Mouse (Mus musculus): ENCODE measurements around the gene Asb8.

DNA sequence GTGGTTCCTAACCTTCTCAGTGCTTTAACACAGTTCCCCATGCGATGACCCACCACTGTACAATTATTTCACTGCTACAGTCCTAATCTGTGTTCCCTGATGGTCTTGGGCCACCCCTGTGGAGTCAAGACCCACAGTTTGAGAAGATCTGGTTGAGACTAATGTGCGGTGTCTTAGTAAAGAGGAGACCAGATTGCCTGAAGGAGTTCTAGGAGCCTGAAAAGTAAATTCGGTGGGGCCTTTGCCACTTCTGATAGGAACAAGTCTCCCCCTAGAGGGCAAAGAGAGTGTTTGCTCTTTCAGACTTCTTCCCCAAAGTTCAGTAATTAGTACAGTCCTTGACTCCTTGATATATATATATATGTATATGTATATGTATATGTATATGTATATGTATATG lies 11.8 kb downstream of the Asb8 start:
- TF ChIP-seq CTCF (conservative IDR thresholded peaks at IDR 0.05; ENCODE audit: low read length) (peak; percentile 60), NANOG (IDR thresholded peaks at IDR 0.05; ENCODE audit: borderline replicate concordance, low read length) (no peak), POU5F1 (IDR thresholded peaks at IDR 0.05; ENCODE audit: borderline replicate concordance, low read length) (no peak)
